Mouse (Mus musculus): ENCODE measurements around the gene Fstl4.

Gene Fstl4

GRCm38 (mm10) chr11:52765678-52766254 is 1.3 kb downstream of the Fstl4 start:
- in situ Hi-C loops (cut with MboI; ENCODE audit: unreplicated experiment in 2 of 2): no loop called here

- in situ Hi-C loops (cut with MboI; ENCODE audit: unreplicated experiment in 2 of 2): no loop called here
Observed at GRCm38 (mm10) chr11:52767921-52768320, 3.5 kb downstream of the Fstl4 start.

DNA sequence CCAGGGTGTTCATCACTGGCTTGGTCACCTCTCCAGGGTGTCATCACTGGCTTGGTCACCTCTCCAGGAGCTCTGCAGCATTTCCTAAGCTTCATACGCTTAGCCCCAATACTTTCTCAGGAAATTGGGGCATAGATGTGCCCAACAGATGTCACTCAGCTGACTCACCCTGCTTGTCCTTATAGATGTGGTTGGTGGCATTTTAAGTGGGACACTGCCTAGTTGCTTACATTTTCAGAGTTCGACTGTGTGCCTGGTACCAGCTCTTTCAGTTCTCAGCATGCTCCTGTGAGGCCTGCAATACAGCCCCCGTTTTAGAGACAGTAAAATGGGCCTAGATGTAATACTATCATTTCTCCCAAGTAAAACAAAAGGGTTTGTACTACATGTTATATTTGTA is 8.6 kb downstream of the Fstl4 start:
- in situ Hi-C loops (cut with MboI; ENCODE audit: unreplicated experiment in 2 of 2): no loop called here

DNA sequence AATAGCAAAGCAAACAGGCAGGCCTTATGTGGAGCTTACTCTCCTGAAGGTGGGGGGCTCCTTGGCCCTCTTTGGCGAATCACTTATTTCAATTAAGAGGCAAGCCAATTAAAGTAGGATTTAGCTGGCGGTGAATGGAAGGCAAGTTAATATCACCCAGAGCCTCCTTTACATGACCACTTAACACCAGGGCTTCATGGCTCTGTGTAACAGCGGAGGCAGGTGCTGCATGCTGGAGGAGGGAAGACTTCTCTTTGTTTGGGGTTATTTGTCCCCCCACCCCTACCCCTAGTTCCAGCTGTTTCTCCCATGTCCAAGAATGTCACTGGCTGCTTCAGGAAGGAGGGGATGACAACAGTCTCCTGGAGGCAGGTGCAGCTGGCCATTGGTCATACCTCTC is 10.9 kb downstream of the Fstl4 start:
- in situ Hi-C loops (cut with MboI; ENCODE audit: unreplicated experiment in 2 of 2): no loop called here

GRCm38 (mm10) chr11:52782426-52782825 is 18.0 kb downstream of the Fstl4 start:
- in situ Hi-C loops (cut with MboI; ENCODE audit: unreplicated experiment in 2 of 2): no loop called here

- in situ Hi-C loops (cut with MboI; ENCODE audit: unreplicated experiment in 2 of 2): no loop called here
Observed at GRCm38 (mm10) chr11:52794331-52794730, 29.9 kb downstream of the Fstl4 start.

GRCm38 (mm10) chr11:52809542-52809941 is 45.1 kb downstream of the Fstl4 start:
- in situ Hi-C loops (cut with MboI; ENCODE audit: unreplicated experiment in 2 of 2): no loop called here

DNA sequence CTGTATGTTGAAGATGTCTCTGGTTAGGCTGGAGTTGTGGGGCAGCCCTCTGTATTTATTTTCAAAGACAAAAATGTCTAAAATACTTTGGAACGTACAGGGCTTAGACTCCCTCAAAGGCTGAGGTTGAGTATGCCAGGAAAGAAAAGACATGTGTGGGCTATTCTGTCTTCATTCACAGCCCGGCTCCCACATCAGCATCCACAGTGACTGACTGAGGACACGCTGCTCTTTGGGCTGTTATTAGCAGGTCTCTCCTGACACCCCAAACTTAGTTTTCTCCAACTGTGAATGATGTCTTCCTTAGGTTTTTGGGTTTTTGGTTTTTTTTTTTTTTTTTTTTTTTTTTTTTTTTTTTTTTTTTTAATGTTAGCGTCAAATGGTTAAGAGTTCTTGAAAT is 51.6 kb downstream of the Fstl4 start:
- in situ Hi-C loops (cut with MboI; ENCODE audit: unreplicated experiment in 2 of 2): no loop called here

- in situ Hi-C loops (cut with MboI; ENCODE audit: unreplicated experiment in 2 of 2): no loop called here
Observed at GRCm38 (mm10) chr11:52820336-52820905, 56.0 kb downstream of the Fstl4 start.

DNA sequence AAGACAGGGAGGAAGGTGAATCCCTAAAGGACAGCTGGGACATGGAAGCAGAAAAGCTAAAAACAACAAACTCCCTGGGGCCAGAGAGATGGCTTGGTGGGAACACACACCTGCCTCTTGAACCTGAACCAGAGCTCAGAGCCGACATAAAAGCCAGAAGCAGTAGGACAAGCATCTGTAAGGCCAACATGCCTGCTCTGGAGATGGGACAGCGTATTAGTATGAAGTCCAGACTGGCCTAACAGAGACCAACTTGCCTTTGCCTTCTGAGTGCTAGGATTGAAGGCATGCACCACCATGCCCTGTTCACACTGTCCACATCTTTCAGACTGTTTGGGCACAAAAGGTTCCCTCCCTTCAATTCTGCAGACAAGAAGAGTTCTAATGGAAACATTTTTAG is 62.2 kb downstream of the Fstl4 start:
- in situ Hi-C loops (cut with MboI; ENCODE audit: unreplicated experiment in 2 of 2): no loop called here

DNA sequence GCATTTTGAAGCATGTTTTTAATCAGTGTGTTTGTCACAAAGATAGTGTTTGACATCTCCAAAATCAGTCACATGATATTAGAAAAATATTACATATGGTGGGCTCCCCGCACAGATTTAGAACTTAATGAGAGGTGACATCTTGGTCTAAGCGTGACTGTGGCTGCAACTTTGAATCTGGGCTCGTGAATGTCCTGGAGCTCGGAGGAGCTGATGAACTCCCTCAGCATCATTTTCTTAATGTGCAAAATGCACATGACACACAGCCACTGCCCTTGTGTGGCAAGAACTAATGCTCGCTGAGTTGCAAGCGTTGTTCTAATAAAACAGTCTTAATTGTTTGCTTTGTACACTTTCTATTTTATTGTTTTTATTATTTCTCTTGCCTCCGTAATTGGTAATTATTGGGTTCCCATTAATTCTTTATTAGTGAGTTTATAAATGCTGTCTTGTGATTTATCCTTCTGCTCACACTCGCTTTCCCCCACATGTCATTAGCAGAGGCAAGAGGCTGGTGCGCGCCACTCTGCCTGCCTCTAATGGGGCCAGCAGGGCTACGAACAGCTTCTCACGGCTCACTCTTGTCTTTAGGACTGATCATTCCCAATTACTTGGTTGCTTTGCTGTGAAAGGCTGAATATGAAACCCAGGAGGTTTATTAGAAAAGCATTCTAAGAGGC is 67.3 kb downstream of the Fstl4 start:
- in situ Hi-C loops (cut with MboI; ENCODE audit: unreplicated experiment in 2 of 2): no loop called here

- in situ Hi-C loops (cut with MboI; ENCODE audit: unreplicated experiment in 2 of 2): no loop called here
Observed at GRCm38 (mm10) chr11:52832311-52832675, 67.9 kb downstream of the Fstl4 start.

DNA sequence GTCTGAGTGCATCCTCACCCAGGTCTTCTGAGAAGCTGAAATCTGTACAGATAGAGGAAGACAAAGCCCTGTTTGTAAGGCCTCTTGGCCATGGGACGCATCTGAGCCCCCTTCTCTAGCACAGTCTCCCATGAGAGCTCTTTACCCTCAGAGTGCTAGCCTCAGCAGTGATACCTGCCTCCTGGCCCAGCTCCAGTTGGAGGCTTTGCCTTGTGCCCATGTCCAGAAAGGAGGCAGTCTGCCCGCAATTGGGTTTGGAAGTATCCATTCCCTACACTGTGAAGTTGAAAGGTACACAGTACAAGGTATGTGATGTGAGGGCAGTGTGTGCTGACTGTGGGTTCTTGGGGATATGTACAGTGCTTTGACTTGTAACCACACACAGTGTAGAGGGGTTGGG is 84.3 kb downstream of the Fstl4 start:
- in situ Hi-C loops (cut with MboI; ENCODE audit: unreplicated experiment in 2 of 2): no loop called here

DNA sequence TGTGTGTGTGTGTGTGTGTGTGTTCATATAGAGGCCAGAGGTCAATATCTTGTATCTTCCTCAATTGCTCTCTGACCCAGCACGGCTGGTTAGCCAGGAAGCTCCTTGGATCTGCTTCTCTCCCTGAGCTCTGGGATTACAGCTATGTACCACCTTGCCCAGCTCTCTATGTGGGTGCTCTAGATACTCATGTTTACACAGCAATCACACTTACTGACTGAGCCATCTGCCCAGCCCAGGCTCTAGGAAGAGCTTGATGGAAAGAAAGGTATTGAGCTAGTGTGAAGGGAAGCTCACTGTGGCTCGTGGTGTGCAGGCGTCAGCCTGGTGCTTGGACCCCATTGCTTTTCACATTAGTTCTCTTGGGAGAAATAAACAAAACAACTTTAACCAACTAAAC is 85.6 kb downstream of the Fstl4 start:
- in situ Hi-C loops (cut with MboI; ENCODE audit: unreplicated experiment in 2 of 2): no loop called here

GRCm38 (mm10) chr11:52872846-52873512 is 108.5 kb downstream of the Fstl4 start:
- in situ Hi-C loops (cut with MboI; ENCODE audit: unreplicated experiment in 2 of 2): no loop called here

DNA sequence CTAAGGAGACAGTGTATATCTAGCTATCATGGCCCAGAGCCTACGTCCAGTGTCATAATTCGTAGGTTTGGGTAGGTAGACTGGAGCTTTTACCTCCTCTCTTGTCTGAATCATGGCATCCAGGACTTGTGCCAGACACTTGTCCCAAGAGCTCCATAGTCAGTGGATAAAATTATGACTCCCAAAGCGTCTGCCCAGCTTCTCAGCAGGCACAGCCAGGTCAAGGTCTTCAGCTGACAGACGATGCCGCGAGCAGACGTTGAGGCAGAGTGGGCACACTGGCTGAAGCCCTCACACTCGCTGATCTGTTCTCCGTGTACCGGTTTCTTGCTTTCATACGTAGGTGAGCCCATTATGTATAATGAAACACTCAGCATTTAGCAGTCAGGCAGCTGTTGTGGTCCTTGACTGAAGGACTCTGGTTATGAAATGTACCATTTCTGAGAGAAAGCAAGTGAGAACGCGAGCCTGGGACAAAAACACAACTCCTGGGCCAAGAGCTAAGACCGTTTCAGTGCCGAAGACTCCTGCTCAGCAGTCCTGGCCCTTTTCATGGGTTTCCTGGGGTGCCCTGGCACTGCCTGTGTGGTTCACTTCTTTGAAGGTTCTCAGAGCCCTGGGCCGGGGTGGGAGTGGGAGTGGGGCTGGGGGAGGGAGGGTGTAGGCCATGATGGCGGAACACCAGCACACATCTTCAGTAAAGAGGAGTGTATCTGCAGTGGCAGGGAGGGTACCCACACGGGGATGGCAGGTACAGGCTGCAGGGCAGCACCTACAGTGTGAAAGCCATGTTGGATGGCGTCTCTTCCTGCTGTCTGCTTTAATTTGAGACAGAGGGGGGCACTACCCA is 111.7 kb downstream of the Fstl4 start:
- in situ Hi-C loops (cut with MboI; ENCODE audit: unreplicated experiment in 2 of 2): no loop called here

GRCm38 (mm10) chr11:52877662-52878061 is 113.2 kb downstream of the Fstl4 start:
- in situ Hi-C loops (cut with MboI; ENCODE audit: unreplicated experiment in 2 of 2): no loop called here

- in situ Hi-C loops (cut with MboI; ENCODE audit: unreplicated experiment in 2 of 2): no loop called here
Observed at GRCm38 (mm10) chr11:52879958-52880357, 115.5 kb downstream of the Fstl4 start.

GRCm38 (mm10) chr11:52886559-52887303 is 122.3 kb downstream of the Fstl4 start:
- in situ Hi-C loops (cut with MboI; ENCODE audit: unreplicated experiment in 2 of 2): no loop called here

DNA sequence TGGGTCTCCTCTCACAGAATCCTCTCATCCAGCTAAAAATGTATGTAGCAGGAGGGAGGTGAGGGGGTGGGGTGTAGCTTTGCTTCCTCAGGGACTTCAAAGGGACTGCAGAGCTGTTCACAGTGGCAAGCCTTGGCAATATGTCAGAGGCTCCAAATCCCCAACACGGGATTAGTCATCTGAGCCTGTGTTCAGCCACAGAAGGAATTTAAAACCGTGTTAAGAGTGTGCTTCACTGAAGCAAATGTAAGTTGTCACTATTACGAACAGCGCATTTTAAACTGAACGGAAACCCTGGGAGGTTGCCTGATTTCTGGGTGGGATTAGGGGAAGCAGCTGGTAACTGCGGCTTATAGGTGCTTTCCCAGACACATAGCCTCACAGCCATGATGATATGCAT is 123.7 kb downstream of the Fstl4 start:
- in situ Hi-C loops (cut with MboI; ENCODE audit: unreplicated experiment in 2 of 2): no loop called here
